Mouse (Mus musculus): ENCODE data around the gene Gm10799. TPM values are rescaled to one million over a fixed set of nuclear protein-coding genes. Genes with fewer than 3 reads are reported as not detected.
"Not testable (repeated sequence)": the region's sequence is repeated elsewhere in the genome, so short reads cannot be mapped to it uniquely, and the experiment has no call there.

Gene Gm10799
- polyA plus RNA-seq (2015; fragmentation: Nextera tagmentation; extraction: Ambion mirVana): not detected in 2 replicates

GRCm38 (mm10) chr2:104068450-104068849, at the start of gene Gm10799:
TSS of gene Gm10799 (minus strand) at chr2:104068550.
- 76% methylated on average over 7 of the region's 7 CpGs for WGBS
- not testable (repeated sequence) for H3K27ac ChIP-seq; H3K4me2 ChIP-seq; H3K4me3 ChIP-seq; H3K4me1 ChIP-seq; H3K36me3 ChIP-seq (ENCODE audit: poor library complexity, severe bottlenecking); H3K9ac ChIP-seq; H3K9me3 ChIP-seq (replicated peaks); H3K27me3 ChIP-seq; ATAC-seq

- H3K9me3 ChIP-seq (replicated peaks); H3K4me1 ChIP-seq; H3K27me3 ChIP-seq; H3K27ac ChIP-seq; ATAC-seq; H3K36me3 ChIP-seq (ENCODE audit: poor library complexity, severe bottlenecking); H3K4me3 ChIP-seq; H3K4me2 ChIP-seq; H3K9ac ChIP-seq: not testable (repeated sequence)
These were observed 48.8 kb upstream of the Gm10799 start for GRCm38 (mm10) chr2:104117173-104117572.

- H3K4me2 ChIP-seq: no peak overlapping the region
These were observed 46.5 kb upstream of the Gm10799 start for GRCm38 (mm10) chr2:104114898-104115297.

GRCm38 (mm10) chr2:104113563-104113962, 45.2 kb upstream of the Gm10799 start:
- not testable (repeated sequence) for H3K9me3 ChIP-seq (replicated peaks); H3K27ac ChIP-seq; ATAC-seq; H3K4me3 ChIP-seq; H3K4me1 ChIP-seq; H3K36me3 ChIP-seq (ENCODE audit: poor library complexity, severe bottlenecking); H3K27me3 ChIP-seq; H3K9ac ChIP-seq; H3K4me2 ChIP-seq

More at GRCm38 (mm10) chr2:104114898-104115297, 46.5 kb upstream of the Gm10799 start:
- Histone ChIP-seq H3K9me3 (replicated peaks) (no peaks in the 10 kb centered on the region), H3K27ac (no peak overlapping the region), H3K36me3 (ENCODE audit: poor library complexity, severe bottlenecking) (no peaks in the 10 kb centered on the region), H3K9ac (no peak overlapping the region), H3K4me3 (no peak overlapping the region), H3K4me1 (no peaks in the 10 kb centered on the region), H3K27me3 (no peaks in the 10 kb centered on the region)
- WGBS: 64% methylated on average over 3 of the region's 3 CpGs
- no peak for ATAC-seq

GRCm38 (mm10) chr2:104111170-104111797, 42.9 kb upstream of the Gm10799 start:
- not testable (repeated sequence) for H3K4me2 ChIP-seq; H3K9ac ChIP-seq; H3K36me3 ChIP-seq (ENCODE audit: poor library complexity, severe bottlenecking); H3K9me3 ChIP-seq (replicated peaks); H3K4me1 ChIP-seq; H3K27ac ChIP-seq; H3K4me3 ChIP-seq; ATAC-seq; H3K27me3 ChIP-seq
- WGBS: no CpG with 5 or more reads among the region's 1 CpGs

GRCm38 (mm10) chr2:104110031-104110430, 41.7 kb upstream of the Gm10799 start:
- Histone ChIP-seq H3K9ac (no peak overlapping the region), H3K36me3 (ENCODE audit: poor library complexity, severe bottlenecking) (no peaks in the 10 kb centered on the region), H3K27ac (no peak overlapping the region), H3K4me3 (no peak overlapping the region), H3K4me2 (no peak overlapping the region), H3K4me1 (no peaks in the 10 kb centered on the region), H3K9me3 (replicated peaks) (no peaks in the 10 kb centered on the region), H3K27me3 (no peaks in the 10 kb centered on the region)
- no peak for ATAC-seq
- 83% methylated on average over 4 of the region's 4 CpGs for WGBS

GRCm38 (mm10) chr2:104109528-104109927, 41.2 kb upstream of the Gm10799 start:
- no peak overlapping the region for H3K4me2 ChIP-seq
- H3K9ac ChIP-seq: no peak overlapping the region
- H3K4me3 ChIP-seq: no peak overlapping the region
- 76% methylated on average over 2 of the region's 2 CpGs for WGBS
- no peaks in the 10 kb centered on the region for H3K4me1 ChIP-seq
- no peak for ATAC-seq
- no peaks in the 10 kb centered on the region for H3K36me3 ChIP-seq (ENCODE audit: poor library complexity, severe bottlenecking)
- no peaks in the 10 kb centered on the region for H3K27me3 ChIP-seq
- no peaks in the 10 kb centered on the region for H3K9me3 ChIP-seq (replicated peaks)
- H3K27ac ChIP-seq: no peak overlapping the region

GRCm38 (mm10) chr2:104109021-104109420, 40.7 kb upstream of the Gm10799 start:
- ATAC-seq, H3K4me1 ChIP-seq: not testable (repeated sequence)
- WGBS: 88% methylated on average over 2 of the region's 2 CpGs

GRCm38 (mm10) chr2:104104800-104105199, 36.5 kb upstream of the Gm10799 start:
- Histone ChIP-seq H3K4me1 (no peaks in the 10 kb centered on the region), H3K4me2 (no peak overlapping the region), H3K9me3 (replicated peaks) (no peaks in the 10 kb centered on the region), H3K36me3 (ENCODE audit: poor library complexity, severe bottlenecking) (no peaks in the 10 kb centered on the region), H3K27ac (no peak overlapping the region), H3K4me3 (no peak overlapping the region), H3K9ac (no peak overlapping the region), H3K27me3 (no peaks in the 10 kb centered on the region)
- 93% methylated on average over 6 of the region's 6 CpGs for WGBS
- ATAC-seq: no peak

More at GRCm38 (mm10) chr2:104109021-104109420, 40.7 kb upstream of the Gm10799 start:
- H3K9me3 ChIP-seq (replicated peaks); H3K27ac ChIP-seq; H3K27me3 ChIP-seq; H3K36me3 ChIP-seq (ENCODE audit: poor library complexity, severe bottlenecking); H3K9ac ChIP-seq; H3K4me2 ChIP-seq; H3K4me3 ChIP-seq: not testable (repeated sequence)

- no peak overlapping the region for H3K4me3 ChIP-seq
- H3K36me3 ChIP-seq (ENCODE audit: poor library complexity, severe bottlenecking): no peaks in the 10 kb centered on the region
- no peak overlapping the region for H3K27ac ChIP-seq
- H3K9me3 ChIP-seq (replicated peaks): no peaks in the 10 kb centered on the region
- ATAC-seq: no peak
- peaks cover 8% of the 10 kb centered on the region for H3K4me1 ChIP-seq
- 41% methylated on average over 1 of the region's 1 CpGs for WGBS
- H3K27me3 ChIP-seq: no peaks in the 10 kb centered on the region
- H3K4me2 ChIP-seq: no peak overlapping the region
- no peak overlapping the region for H3K9ac ChIP-seq
These were observed 31.6 kb upstream of the Gm10799 start for GRCm38 (mm10) chr2:104099946-104100345.

GRCm38 (mm10) chr2:104099231-104099585, 30.9 kb upstream of the Gm10799 start:
- Histone ChIP-seq H3K9me3 (replicated peaks) (no peaks in the 10 kb centered on the region), H3K4me2 (no peak overlapping the region), H3K36me3 (ENCODE audit: poor library complexity, severe bottlenecking) (no peaks in the 10 kb centered on the region), H3K9ac (no peak overlapping the region), H3K27me3 (no peaks in the 10 kb centered on the region), H3K4me3 (no peak overlapping the region), H3K27ac (no peak overlapping the region), H3K4me1 (peaks cover 8% of the 10 kb centered on the region)
- ATAC-seq: no peak
- 94% methylated on average over 2 of the region's 2 CpGs for WGBS

- Histone ChIP-seq H3K9me3 (replicated peaks) (no peaks in the 10 kb centered on the region), H3K4me2 (no peak overlapping the region), H3K27me3 (no peaks in the 10 kb centered on the region), H3K36me3 (ENCODE audit: poor library complexity, severe bottlenecking) (no peaks in the 10 kb centered on the region), H3K27ac (no peak overlapping the region), H3K9ac (no peak overlapping the region), H3K4me1 (peaks cover 8% of the 10 kb centered on the region), H3K4me3 (no peak overlapping the region)
- 44% methylated on average over 3 of the region's 3 CpGs for WGBS
- no peak for ATAC-seq
These were observed 30.3 kb upstream of the Gm10799 start for GRCm38 (mm10) chr2:104098529-104099230.

GRCm38 (mm10) chr2:104097396-104097795, 29.0 kb upstream of the Gm10799 start:
- ATAC-seq; H3K9me3 ChIP-seq (replicated peaks); H3K4me2 ChIP-seq; H3K4me3 ChIP-seq; H3K9ac ChIP-seq; H3K27me3 ChIP-seq; H3K27ac ChIP-seq; H3K36me3 ChIP-seq (ENCODE audit: poor library complexity, severe bottlenecking); H3K4me1 ChIP-seq: not testable (repeated sequence)
- 96% methylated on average over 4 of the region's 4 CpGs for WGBS
